Mouse (Mus musculus) heart, embryonic 16.5 days (tissue): ENCODE data around the gene Bin2. TPM values are rescaled to one million over a fixed set of nuclear protein-coding genes. Genes with fewer than 3 reads are reported as not detected.

Experiments
- ATAC-seq: fragments of 200-750 bp; cut with Nextera tagmentation; replicated peaks from 2 replicates; pipeline ENCODE4 v1.8.0; 2017; ENCODE audit warnings: moderate number of reproducible peaks; ENCODE audit not compliant: insufficient read depth, low FRiP score; ENCODE audit errors: extremely low read depth
- H3K27ac ChIP-seq: fragments of 300-500 bp; sonication (generic); 2 replicates; pipeline ENCODE4 v1.5.1; 2014; ENCODE audit warnings: mild to moderate bottlenecking, low read length, control low read depth, moderate library complexity
- H3K27me3 ChIP-seq: fragments of 300-500 bp; sonication (generic); 2 replicates; pipeline ENCODE4 v1.6.1; 2014; ENCODE audit warnings: low read length, mixed read lengths; ENCODE audit not compliant: control insufficient read depth, insufficient read depth
- H3K36me3 ChIP-seq: fragments of 300-500 bp; sonication (generic); 2 replicates; pipeline ENCODE4 v1.6.1; 2014; ENCODE audit not compliant: control insufficient read depth, insufficient read depth
- H3K4me1 ChIP-seq: fragments of 300-500 bp; sonication (generic); 2 replicates; pipeline ENCODE4 v1.6.1; 2014; ENCODE audit warnings: low read length, mixed read lengths; ENCODE audit not compliant: control insufficient read depth, insufficient read depth
- H3K4me2 ChIP-seq: fragments of 300-500 bp; sonication (generic); 2 replicates; pipeline ENCODE4 v1.6.1; 2014; ENCODE audit warnings: low read depth, mild to moderate bottlenecking, control low read depth, low read length
- H3K4me3 ChIP-seq: fragments of 300-500 bp; sonication (generic); 2 replicates; pipeline ENCODE4 v1.5.1; 2014; ENCODE audit warnings: mild to moderate bottlenecking, control low read depth, low read length
- H3K9ac ChIP-seq: fragments of 300-500 bp; sonication (generic); 2 replicates; pipeline ENCODE4 v1.6.1; 2014; ENCODE audit warnings: low read length, control low read depth
- H3K9me3 ChIP-seq: fragments of 300-500 bp; sonication (generic); replicated peaks from 2 replicates; pipeline ENCODE4 v1.6.1; 2016; ENCODE audit warnings: low read length; ENCODE audit not compliant: control insufficient read depth
- WGBS: fragments of 180-500 bp; shearing (Covaris S2); extraction: QIAGEN DNeasy Blood & Tissue Kit; methylation state at CpG from one replicate; pipeline ENCODE4 v1.1.7; 2014; 5-methylcytosine and 5-hydroxymethylcytosine counted together
- polyA plus RNA-seq: library from polyadenylated mRNA; unstranded; fragments of >200 nt; fragmentation: Nextera tagmentation; extraction: Ambion mirVana; gene quantifications from 2 replicates; pipeline ENCODE4 v1.2.1, GENCODE M21; 2015

Gene Bin2
- polyA plus RNA-seq = 5.9 and 13.3 TPM in 2 replicates

DNA sequence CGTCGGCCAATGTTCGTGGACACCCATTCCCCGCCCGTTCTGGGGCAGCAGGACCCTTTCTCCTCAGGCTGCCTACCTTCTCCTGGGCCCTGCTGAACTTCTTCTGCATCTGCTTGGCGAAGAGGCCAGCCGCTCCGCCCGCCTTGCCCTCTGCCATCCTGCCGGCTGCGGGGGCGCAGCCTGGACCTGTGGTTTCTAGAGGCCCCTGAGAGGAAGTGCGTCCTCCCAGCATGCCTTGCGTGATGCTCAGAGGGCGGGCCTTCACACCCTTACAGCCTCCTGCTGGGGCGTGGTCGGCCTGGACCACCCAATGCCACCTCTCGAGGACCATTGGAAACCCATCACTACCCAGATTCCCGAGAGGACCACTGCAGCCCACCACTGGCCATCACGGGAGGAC, at the start of gene Bin2:
Gene Bin2 (minus strand): TSS at position 217 of the 400 bp plus-strand sequence.
- Histone ChIP-seq H3K9ac (no peak within 1 kb of the TSS), H3K4me1 (peaks cover 18% of the 10 kb centered on the region), H3K4me3 (peak within 1 kb of the TSS; percentile 37), H3K27ac (no peak within 1 kb of the TSS), H3K4me2 (peak within 1 kb of the TSS; percentile 22), H3K36me3 (no peaks in the 10 kb centered on the region), H3K9me3 (no peaks in the 10 kb centered on the region), H3K27me3 (no peaks in the 10 kb centered on the region)
- WGBS = 80% methylated on average over 20 of the region's 20 CpGs
- ATAC-seq = 0 out of 2 replicates have a peak, but pooled peaks have one; percentile 9

DNA sequence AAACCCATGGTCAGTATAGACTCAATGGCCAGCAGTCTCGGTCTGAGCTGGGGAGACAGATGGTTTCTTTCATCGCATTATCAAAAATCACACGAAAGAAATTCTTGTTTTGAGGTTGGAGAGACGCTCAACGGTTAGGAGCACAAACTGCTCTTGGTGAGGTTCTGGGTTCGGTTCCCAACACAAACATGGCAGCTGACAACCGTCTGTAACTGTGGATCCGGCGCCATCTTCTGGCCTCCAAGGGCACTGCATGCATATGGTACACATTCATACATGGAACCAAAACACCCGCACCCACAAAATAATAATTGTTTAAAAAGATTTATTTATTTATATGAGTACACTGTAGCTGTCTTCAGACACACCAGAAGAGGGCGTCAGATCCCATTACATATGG, 49.2 kb upstream of the Bin2 start:
- WGBS = 78% methylated on average over 11 of the region's 11 CpGs
- no peak for ATAC-seq
- H3K4me1 ChIP-seq = no peaks in the 10 kb centered on the region
- no peak overlapping the region for H3K4me3 ChIP-seq
- H3K9me3 ChIP-seq = no peaks in the 10 kb centered on the region; the same call in 1 of the 2 replicates
- H3K9ac ChIP-seq = no peak overlapping the region
- H3K36me3 ChIP-seq = no peaks in the 10 kb centered on the region
- H3K27ac ChIP-seq = no peak overlapping the region
- H3K4me2 ChIP-seq = no peak overlapping the region
- no peaks in the 10 kb centered on the region for H3K27me3 ChIP-seq

DNA sequence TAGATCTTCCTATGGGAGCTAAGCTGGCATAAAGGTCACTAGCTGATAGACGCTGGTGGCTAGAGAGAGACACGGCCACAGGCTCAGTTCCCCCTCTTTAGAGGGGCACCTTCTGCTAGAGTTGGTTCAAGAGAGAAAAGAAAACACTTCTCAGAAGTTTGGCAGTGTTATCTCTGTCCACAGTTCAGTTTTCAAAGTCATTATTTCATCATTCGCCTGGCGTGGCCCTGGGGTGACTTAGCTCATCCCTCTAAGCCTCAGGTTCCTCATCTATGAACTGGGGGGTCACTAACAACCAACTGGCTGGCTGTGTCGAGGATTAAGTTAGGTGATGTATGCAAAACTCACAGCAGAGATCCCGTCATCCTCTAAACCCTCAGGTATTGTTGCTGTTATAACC, 48.6 kb upstream of the Bin2 start:
- no peak for ATAC-seq
- Histone ChIP-seq H3K9ac (no peak overlapping the region), H3K9me3 (no peaks in the 10 kb centered on the region; the same call in 1 of the 2 replicates), H3K4me2 (no peak overlapping the region), H3K4me3 (no peak overlapping the region), H3K27ac (no peak overlapping the region), H3K4me1 (no peaks in the 10 kb centered on the region), H3K36me3 (no peaks in the 10 kb centered on the region), H3K27me3 (no peaks in the 10 kb centered on the region)
- 74% methylated on average over 6 of the region's 6 CpGs for WGBS

DNA sequence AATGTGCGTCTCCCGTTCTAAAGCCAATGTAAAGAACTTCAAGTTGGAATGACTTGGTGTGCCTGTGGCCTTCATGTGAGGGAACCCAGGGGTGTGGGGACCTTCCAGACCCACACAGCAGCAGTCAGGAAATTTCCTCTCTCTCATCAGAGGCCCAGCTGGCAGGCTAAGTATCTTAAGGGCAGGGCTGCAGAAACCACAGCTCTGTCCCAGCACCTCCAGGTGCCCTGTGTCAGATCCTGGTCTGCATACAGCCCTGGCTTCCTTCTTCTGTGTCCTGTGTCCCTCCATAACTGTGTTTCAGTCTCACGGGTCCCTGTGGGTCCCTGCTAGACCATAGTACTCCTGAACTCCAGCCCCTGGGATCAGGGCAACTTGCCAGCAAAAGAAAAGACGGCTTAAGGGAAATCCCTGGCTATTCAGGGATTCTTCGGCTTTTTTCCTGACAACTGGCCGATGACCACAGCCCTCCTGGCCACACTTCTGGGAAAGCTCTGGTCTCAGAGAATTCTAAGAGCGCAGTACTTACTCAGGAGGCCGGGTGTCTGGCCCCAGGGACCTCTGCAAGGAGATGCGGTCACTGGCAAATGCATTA, 46.1 kb upstream of the Bin2 start:
- H3K9ac ChIP-seq = no peak overlapping the region
- no peak overlapping the region for H3K4me3 ChIP-seq
- ATAC-seq = no peak
- H3K36me3 ChIP-seq = no peaks in the 10 kb centered on the region
- 61% methylated on average over 9 of the region's 9 CpGs for WGBS
- no peak overlapping the region for H3K4me2 ChIP-seq
- no peaks in the 10 kb centered on the region for H3K4me1 ChIP-seq
- H3K27ac ChIP-seq = no peak overlapping the region
- no peaks in the 10 kb centered on the region; the same call in 1 of the 2 replicates for H3K9me3 ChIP-seq
- H3K27me3 ChIP-seq = no peaks in the 10 kb centered on the region

DNA sequence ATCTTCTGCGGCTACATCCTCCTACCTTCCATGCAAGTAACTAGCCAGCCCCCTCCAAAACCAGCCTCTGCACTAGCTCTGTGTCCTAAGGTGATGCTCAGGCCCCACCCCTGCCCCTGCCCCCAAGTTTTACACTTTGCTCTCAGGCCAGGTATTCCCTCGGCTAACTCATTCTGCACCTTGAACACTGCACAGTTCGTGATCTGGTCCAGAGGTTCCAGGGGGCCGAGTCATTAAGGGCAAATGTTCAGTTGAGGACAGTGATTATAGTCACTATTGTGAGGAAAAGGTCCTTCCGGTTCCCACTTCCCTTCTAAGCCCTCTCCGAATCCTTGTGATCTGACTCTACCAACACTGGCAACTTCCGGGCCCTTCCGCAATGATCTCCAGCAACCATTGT, 45.1 kb upstream of the Bin2 start:
- Histone ChIP-seq H3K4me3 (no peak overlapping the region), H3K4me1 (no peaks in the 10 kb centered on the region), H3K4me2 (no peak overlapping the region), H3K9ac (no peak overlapping the region), H3K9me3 (no peaks in the 10 kb centered on the region; the same call in 1 of the 2 replicates), H3K27ac (no peak overlapping the region), H3K36me3 (no peaks in the 10 kb centered on the region), H3K27me3 (no peaks in the 10 kb centered on the region)
- 84% methylated on average over 8 of the region's 8 CpGs for WGBS
- no peak for ATAC-seq

DNA sequence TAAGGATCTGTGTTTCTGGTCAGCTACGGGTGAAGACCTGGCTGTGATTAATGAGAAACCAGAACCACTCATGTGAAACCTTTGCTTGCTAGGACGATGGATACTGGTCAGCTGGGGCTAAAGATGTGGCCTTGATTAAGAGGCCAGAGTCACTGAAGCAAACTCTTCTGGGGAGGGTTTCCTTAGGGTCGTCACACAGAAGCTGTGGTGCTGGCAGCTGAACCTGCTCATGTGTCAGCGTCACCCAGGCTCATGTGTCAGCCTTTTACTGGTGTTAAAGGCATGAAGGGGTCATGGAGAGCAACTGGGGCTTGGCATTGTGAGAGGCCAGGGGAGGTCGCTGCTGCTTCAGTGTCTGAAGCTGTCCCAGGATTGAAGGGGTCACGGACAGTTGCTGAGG, 41.5 kb upstream of the Bin2 start:
- Histone ChIP-seq H3K27me3 (no peaks in the 10 kb centered on the region), H3K4me3 (no peak overlapping the region), H3K9me3 (no peaks in the 10 kb centered on the region), H3K9ac (no peak overlapping the region), H3K27ac (no peak overlapping the region), H3K4me1 (no peaks in the 10 kb centered on the region), H3K4me2 (no peak overlapping the region), H3K36me3 (no peaks in the 10 kb centered on the region)
- 69% methylated on average over 6 of the region's 6 CpGs for WGBS
- ATAC-seq = no peak

DNA sequence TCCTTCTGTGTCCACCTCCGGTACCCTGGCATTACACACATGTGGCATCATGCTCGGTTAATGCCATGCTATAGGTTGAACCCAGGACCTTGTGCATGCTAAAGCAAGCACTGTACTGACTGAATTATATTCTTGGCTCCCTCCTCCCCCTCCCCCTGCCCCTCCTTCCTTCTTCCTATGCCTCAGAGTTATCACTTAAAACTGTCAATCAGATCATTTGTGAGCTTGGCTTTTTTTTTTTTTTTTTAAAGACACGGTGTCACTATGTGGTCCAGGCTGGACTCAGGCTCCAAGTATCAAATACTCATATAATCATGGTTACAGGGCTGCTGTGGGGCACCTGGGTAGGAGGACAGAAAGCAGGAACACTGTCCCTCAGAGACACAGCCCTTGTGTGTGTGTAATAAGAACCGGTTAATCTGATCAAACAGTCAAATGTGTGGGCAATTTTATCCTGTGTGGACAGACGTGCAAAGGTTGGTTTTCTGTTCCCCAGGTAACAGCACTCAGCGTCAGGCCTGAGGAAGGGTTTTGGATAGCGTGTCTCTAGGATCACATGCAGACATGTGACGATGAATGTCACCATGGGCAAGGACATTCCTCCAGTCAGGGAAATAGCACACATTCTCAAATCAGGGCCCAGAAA, 39.2 kb upstream of the Bin2 start:
- no peaks in the 10 kb centered on the region for H3K36me3 ChIP-seq
- H3K9ac ChIP-seq = no peak overlapping the region
- H3K4me2 ChIP-seq = no peak overlapping the region
- no peak overlapping the region for H3K27ac ChIP-seq
- no peaks in the 10 kb centered on the region for H3K9me3 ChIP-seq
- H3K4me3 ChIP-seq = no peak overlapping the region
- ATAC-seq = no peak
- peaks cover 6% of the 10 kb centered on the region; the same call in 1 of the 2 replicates for H3K4me1 ChIP-seq
- peaks cover 12% of the 10 kb centered on the region for H3K27me3 ChIP-seq
- 64% methylated on average over 8 of the region's 8 CpGs for WGBS

DNA sequence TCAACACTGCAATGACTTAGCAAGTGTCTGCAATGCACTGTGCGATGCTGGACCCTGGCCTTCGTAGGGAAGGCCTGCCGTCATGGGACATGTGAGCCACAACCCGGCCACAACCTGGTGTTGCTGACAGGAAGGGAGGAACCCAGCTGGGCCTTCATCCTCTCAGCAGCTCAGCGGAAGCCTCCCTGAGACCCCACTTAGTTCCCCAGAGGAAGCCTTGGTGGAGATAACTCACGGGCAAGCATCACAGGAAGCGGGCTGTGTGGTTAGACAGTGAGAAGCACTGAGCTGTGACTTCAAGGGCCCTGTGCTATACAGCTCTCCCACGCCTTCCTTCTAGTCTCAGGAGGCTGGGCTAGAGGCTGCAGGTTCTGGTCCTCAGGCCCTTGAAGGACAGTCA, 36.9 kb upstream of the Bin2 start:
- Histone ChIP-seq H3K4me3 (no peak overlapping the region), H3K4me2 (no peak overlapping the region), H3K4me1 (peaks cover 6% of the 10 kb centered on the region; the same call in 1 of the 2 replicates), H3K27ac (no peak overlapping the region), H3K36me3 (no peaks in the 10 kb centered on the region), H3K9me3 (no peaks in the 10 kb centered on the region), H3K27me3 (peaks cover 20% of the 10 kb centered on the region), H3K9ac (no peak overlapping the region)
- ATAC-seq = peak; percentile 69
- WGBS = 43% methylated on average over 8 of the region's 8 CpGs

DNA sequence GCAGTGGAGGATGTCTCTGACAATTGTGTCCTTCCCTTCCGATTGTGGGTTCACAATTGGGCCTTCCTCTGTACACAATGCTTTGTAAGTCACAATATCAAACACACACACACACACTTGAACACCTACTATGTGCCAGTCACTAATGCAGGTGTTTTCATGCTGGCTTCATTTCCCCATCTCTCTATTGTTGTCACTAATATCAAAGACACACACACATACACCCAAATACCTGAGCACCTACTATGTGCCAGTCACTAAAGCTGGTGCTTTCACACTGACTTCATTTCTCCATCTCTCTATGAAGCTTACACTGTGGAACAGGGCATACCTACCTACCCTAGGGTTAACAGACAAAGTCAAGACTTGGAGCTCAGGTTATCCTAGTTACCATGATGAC, 36.0 kb upstream of the Bin2 start:
- Histone ChIP-seq H3K27ac (no peak overlapping the region), H3K4me3 (no peak overlapping the region), H3K4me2 (no peak overlapping the region), H3K9me3 (no peaks in the 10 kb centered on the region), H3K27me3 (peaks cover 20% of the 10 kb centered on the region), H3K4me1 (peaks cover 6% of the 10 kb centered on the region; the same call in 1 of the 2 replicates), H3K9ac (no peak overlapping the region), H3K36me3 (no peaks in the 10 kb centered on the region)
- ATAC-seq = no peak
- 78% methylated on average over 1 of the region's 1 CpGs for WGBS
